Mouse (Mus musculus): ENCODE results near the gene Prpf38b.
A peak's percentile ranks its signal among the peaks of the same experiment; 100 is the strongest.

Gene Prpf38b

DNA sequence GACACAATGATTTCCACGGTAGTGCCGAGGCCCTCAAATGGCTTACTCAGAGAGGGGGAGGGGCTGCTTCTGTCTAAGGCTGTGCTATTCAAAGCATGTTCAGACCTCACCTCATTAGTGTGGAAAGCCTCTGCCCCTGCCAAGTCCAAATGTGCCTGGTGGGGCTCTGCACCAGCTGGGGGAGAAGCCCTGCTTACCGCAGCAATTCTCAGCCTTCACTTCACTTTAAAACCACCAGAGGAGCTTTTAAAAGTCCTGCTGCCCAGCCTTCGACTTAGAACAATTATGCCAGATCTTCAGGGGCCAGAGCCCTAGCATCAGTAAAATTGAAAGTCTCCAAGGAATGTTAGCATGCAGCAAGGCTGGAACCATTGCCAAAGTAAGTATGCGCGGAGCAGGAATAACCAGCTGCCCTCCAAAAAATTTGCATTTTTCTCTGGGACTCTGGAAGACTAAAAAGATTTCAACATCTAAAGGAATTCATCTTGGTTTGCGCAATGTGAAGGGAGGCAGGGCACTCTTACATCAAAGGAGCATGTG, 53.2 kb downstream of the Prpf38b start:
- DNase-seq (ENCODE audit: low spot score), result peak; percentile 50

GRCm38 (mm10) chr3:108857714-108858113, 53.8 kb downstream of the Prpf38b start:
- no peak for DNase-seq (ENCODE audit: low spot score)

DNA sequence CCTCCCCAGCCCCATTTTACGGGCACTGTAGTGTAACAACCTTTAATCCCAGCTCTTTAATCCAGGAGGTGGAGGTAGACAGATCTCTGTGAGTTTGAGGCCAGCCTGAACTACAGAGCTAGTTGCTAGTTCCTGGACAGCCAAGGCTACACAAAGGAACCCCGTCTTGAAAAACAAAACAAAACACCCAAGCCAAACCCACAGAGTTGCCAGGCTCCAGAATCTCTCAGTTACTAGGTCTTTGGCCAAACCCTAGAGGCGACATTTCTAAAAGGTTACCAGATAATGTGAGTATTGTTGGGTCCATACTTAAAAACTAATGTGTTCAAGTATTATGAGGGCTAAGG, 54.4 kb downstream of the Prpf38b start:
- DNase-seq (ENCODE audit: low spot score), result no peak

- peak; percentile 49 for DNase-seq (ENCODE audit: low spot score)
Observed at GRCm38 (mm10) chr3:108856386-108857123, 55.0 kb downstream of the Prpf38b start.

- DNase-seq (ENCODE audit: low spot score), result peak; percentile 59
Observed at GRCm38 (mm10) chr3:108855864-108856263, 55.7 kb downstream of the Prpf38b start.

DNA sequence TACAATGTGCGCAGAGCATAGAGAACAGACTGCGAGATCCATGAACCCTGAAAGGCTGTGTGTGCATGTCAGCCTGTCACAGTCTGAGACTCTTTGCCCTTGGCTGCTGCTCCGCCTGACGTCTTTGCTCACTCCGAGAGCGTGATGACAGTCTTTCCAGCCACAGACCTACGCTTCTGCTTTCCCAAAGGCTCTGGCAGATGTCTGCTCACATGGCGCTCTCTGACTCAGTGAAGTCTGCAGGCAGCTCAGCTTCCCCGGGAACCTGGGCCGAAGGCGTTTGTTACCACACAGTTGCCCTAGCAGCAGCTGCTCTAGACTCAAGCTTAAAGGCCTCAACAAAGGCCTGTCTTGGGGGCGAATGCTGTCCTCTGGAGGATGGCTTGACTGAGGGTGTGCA, 56.2 kb downstream of the Prpf38b start:
- DNase-seq (ENCODE audit: low spot score), result peak; percentile 29

- no peak for DNase-seq (ENCODE audit: low spot score)
Observed at GRCm38 (mm10) chr3:108853266-108853665, 58.3 kb downstream of the Prpf38b start.
